Mouse (Mus musculus) adipocyte (in vitro differentiated cells): ENCODE measurements around the gene Gm28038.

Source experiments
- DNase-seq: peaks from one replicate; pipeline ENCODE4 v3.0.0-alpha.2; 2016; ENCODE audit warnings: low spot score

The Gm28038 gene

DNA sequence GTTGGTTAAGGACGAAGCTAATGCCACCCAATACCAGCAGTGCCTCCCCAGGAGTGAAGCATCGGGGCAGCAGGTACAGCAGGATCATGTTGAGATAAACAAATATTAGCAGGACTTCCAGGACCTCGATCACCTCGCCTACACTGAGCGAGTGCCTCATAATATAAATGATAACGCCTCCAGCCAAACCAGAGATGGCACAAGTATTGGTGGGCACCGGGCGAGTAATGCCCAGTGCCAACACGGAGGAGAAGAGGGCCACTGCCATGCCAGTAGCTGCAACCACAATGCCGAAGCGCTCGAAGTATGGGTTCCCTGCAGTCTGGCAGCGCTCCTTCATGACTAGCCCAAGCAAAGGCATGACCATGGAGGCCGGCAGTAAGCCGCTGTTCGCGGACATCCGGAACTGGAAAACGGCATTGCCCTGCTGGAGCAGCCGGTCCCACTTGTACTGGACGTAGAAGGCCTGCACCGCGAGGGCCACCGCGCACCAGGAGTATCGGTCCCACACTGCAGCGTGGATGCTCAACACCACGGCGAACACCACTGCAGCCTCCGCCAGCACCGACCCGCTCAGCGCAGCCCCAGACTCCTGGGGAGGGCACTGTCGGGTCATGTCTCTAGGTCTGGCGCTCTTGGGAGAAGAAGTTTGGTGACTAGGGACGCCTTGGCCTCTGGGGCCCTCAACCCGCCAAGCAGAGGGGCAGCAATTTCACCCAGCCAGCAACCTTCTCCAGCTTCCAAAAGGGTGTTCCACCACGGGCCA lies 4.8 kb downstream of the Gm28038 start:
- DNase-seq: peak; percentile 7

DNA sequence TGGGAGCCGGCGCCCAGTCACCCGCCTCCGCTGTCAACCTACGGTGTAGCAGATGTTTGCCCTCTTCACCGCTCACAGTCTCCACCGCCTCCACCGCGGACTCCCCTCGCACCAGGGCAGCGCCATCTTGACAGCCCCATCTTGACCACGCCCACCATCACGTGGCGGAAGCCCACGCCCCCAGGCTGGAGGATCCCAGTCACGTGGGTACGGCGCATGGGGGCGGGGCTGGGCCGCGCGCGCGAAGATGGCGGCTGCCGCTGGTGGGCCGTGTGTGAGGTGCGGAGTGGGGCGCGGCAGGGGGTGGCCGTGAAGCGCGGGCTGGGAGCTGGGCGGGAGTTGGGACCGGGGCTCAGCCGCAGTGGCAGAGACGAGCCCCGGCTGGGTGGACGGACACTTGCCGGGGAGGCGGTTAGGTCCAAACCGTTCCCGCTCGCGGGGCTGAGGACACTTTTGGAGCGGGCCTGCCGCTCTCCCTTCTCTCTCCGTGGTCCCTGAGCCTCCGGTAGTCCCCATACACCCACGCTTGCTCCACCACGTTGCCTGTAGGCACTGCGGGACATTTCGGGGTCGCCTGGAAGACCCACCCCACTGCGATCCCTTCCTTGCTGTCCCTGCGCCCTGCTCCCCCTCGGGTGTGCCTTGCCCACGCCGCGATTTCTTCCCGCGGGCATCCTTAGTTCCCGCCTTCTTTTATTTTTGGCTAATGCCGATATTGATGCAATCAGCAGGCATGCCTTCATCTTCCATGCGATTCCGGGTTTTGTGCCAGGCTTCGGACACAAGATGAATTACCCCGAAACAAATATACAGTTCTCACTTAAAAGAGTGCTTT lies 5.6 kb downstream of the Gm28038 start, which contains the start of the genes Dolk and Nup188:
TSS of gene Dolk (minus strand) at position 143 of the 835 bp plus-strand sequence.
TSS of gene Nup188 (plus strand) at position 206 of the 835 bp plus-strand sequence.
- peak; percentile 91 for DNase-seq

DNA sequence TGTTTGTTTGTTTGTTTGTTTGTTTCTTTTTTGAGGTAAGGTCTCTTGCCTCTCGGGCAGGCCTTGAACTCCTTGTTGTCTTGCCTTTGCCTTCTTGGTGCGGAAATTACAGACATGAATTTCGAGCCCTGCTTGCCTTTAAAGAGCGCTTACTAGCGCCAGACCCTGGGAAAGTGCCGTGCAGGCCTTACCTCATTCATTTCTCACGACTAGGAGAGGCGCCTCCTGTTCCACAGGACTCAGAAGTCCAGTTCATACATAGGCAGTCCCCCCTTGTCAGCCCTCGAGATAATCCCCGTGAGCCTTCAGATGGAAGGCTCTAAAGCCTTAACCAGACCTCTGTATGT lies 6.2 kb downstream of the Gm28038 start:
- peak; percentile 64 for DNase-seq

DNA sequence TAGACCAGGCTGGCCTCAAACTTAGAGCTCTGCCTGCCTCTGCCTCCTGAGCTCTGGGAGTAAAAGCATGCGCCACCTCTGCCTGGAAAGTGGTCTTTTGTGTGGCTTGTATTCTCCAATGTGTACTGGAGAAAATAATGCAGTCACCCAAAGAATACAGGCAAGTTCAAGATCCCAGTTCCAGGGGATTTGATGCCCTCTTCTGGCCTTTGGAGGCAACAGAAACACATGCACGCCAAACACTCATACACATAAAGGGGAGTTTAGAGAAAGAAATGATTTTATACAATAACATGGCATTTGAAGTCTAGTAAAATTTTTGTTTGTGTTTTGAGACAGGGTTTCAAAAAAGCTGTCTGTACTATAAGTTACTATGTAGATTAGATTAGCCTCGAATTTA lies 18.7 kb downstream of the Gm28038 start:
- DNase-seq: peak; percentile 31

DNA sequence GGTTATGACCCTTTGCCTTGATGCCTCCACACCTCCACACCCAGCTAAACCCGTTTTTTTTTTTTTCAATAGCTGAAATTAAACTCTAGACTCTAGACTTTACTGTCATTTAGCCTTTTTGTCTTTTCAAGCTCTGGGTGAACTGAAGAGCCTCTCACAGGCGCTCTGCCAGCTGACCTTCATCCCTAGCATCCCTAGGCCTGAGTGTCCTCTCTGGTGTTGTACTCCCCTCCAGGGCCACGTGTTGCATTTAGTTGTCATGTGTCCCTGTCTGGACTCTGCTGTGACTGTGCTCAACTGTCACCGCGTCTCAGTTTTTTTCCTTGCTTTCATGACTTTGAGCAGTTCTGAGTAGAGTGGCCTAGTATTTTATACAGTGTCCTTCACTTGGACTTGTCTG lies 19.1 kb downstream of the Gm28038 start:
- DNase-seq: no peak

DNA sequence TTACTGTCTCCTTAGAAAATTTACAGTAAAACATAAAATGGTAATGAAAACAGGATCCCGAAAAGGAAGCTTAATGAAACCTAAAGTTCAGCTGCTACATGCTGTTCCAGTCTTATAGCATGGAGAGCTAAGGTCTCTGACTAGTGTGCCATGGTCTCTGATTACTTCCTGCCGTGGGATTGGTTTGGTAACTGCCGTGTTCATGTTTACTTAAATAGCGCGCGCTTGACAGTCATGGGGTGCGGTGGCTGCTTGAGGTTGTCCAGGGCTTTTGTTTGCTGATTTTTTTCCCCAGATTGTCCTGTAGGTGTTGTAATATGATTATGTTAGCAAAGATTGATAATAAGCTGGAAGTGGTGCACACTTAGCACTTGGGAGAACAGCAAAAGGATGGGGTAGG lies 25.2 kb downstream of the Gm28038 start:
- no peak for DNase-seq

DNA sequence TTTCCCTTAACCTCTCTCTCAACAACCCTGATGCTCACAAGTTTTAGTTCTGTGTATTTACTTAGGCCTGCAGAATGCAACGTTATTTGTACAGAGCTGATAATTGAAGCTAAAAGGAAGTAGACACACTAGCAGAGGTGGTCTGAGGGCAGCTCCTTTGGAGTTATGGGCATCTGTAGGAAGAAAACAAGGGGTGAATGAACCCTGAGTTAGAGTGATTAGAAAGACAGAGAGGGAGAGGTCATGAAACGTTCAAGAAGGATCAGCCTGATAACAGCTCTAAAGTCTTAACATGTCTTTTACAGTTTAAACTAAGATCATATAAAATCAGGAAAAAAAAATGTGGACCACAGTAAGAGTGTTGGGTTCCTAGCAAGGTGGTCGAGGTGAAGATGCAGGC lies 28.5 kb downstream of the Gm28038 start:
- DNase-seq: no peak

DNA sequence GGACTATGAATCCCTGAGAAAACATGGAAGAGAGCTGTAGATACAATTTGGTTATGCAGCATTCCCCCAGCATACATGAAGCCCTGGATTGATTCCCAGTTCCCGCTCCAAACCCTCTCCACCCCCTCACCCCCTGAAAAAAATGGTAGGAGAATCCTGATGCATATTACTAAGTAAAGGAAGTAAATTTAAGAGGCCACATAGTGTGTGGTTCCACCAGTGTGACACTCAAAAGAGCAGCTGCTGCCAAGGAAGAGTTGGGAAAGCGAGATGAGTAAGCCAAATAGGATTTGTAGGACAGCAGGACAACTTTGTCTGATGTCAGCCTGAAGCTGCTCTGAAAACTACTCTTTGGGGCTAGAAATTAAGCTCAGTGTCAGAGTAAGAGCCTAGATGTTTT lies 30.6 kb downstream of the Gm28038 start:
- peak; percentile 77 for DNase-seq

DNA sequence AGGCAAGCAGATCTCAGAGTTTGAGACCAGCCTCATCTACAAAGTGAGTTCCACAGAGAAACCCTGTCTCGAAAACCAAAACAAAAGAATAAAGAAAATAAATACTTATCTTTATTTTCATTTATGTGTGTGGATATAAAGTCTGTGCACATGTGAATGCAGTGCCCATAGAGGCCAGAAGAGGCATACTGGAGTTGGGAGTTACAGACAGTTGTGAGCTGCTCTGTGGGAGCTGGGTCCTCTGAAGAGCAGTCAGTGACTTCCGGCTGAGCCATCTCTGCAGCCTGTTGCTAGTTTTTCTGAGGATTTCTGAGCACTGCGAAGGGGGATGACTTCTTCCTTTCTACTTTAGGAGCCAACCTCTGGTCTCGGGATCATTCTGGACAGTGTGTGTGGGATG lies 35.3 kb downstream of the Gm28038 start:
- DNase-seq: no peak

DNA sequence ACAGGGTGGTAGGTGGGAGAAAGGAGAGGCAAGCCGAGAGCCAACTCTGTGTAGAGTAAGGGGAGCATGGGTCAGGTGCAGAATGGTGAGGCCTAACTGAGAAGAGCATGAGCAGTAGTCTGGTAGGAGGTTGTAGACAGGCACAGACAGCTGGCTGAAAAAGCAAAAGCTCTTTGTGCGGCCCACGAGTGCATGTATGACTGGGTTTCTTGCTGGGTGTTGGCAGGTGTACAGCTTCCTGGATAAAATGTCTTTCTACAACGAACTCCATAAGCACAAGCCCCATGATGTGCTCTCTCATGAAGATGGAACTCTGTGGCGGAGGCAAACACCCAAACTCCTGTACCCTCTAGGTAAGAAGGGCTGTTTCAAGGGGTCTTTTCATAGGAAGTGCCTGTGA lies 36.1 kb downstream of the Gm28038 start:
- DNase-seq: no peak

DNA sequence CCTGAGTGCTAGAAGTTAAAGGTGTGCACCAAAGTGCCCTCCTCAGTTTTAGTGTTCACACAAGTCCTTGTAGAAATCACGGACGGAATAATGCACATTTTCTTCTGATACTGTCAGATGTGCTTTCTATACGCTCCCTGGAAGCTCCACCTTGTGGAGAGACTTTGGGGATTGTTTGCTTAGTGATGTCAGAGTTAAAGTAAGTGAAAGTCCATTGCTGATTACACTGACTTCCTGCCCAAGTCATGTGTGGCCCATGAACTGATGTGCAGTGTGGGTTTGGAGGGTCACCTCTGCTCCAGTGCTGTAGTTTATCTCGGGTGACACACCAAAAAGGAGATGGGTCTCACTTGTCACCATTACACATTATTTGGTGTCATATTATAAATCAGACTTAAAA lies 38.4 kb downstream of the Gm28038 start:
- DNase-seq: no peak

DNA sequence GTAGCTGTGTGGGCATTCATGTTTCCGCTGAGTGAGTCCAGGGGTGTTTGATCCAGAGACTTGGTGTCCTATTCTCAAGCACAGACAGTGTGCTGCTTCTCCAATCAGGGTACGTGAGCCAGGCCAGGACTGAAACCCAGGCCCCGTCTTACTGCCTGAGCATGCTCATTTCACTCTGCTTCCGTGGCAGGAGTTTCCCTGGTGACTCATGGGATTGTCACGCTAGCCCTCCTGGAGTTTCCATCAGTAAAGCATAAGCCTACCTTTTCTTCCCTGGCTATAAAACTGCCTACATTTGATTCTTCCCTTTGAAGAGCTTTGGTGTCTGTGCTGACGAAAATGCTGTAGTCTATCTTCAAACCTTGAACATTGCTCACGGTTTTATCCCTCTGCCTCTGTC lies 42.3 kb downstream of the Gm28038 start:
- no peak for DNase-seq

DNA sequence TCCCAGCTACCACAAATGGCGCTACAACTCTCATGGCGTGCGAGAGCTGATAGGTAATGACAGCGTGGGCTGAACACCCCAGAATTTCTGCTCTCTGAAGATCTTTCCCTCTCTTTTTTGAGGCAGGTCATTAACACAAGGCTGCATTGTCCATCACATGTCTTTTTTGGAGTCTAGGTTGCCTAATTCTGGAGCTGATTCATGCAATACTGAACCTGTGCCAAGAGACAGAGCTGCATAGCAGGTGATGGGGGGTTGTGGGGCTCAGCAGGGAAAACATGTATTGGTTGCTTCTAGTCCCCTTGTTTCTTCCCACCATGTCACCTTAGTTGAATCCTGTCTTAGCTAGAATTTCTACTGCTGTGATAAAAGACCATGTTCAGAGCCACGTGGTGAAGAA lies 44.5 kb downstream of the Gm28038 start:
- DNase-seq: peak; percentile 16

DNA sequence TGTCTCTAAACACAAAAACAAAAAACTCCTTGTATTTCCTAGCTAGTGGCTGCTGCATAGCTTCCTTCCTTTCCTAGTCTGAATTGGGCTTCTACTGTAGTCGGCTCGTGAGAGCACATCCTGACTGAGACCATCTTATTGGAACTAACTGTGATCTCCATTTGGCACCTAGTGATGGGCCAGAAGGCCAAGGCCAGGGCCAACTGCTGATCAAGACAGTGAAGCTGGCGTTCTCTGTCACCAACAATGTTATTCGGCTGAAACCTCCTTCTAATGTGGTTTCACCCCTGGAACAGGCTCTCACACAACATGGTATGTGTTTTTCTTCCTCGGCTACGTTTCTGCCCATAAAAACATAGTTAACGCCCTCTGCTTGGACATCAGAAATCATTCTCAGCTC lies 46.4 kb downstream of the Gm28038 start:
- DNase-seq: no peak

DNA sequence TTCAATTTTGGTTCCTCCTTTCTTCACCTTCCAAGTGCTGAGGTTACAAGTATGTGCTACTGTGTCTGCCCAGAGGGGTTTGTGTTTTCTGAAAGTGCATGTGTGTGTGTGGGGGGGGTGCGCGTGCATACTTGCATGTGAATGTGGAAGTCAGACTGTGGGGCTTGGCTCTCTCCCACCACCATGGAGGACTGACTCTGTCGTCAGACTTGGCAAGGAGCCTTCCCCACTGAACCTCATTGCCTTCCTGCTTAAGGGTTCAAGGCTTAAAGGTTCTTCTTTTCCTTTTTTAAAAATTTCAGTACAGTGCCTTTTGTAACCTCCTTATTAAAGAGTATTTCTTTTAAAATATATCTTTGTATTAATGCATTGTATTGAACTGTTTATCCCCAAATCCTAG lies 47.9 kb downstream of the Gm28038 start:
- DNase-seq: no peak

DNA sequence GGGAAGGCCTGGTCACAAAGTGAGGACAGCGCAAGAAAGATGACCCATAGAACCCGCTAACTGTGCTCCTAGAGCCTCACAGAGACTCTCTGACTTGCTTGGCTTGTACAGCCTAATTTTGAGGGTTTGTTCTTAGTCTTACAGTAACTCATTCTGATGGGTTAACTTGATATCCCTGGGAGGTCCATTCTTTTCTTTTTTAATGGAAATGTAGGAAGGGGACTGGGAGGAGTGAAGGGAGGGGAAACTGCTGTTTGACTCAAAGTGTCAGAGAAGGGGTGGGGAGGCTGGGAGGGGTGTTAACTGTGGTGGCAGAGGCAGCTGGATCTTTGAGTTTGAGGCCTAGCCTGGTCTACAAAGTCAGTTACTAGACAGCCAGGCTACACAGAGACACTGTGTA lies 54.5 kb downstream of the Gm28038 start:
- DNase-seq: no peak

DNA sequence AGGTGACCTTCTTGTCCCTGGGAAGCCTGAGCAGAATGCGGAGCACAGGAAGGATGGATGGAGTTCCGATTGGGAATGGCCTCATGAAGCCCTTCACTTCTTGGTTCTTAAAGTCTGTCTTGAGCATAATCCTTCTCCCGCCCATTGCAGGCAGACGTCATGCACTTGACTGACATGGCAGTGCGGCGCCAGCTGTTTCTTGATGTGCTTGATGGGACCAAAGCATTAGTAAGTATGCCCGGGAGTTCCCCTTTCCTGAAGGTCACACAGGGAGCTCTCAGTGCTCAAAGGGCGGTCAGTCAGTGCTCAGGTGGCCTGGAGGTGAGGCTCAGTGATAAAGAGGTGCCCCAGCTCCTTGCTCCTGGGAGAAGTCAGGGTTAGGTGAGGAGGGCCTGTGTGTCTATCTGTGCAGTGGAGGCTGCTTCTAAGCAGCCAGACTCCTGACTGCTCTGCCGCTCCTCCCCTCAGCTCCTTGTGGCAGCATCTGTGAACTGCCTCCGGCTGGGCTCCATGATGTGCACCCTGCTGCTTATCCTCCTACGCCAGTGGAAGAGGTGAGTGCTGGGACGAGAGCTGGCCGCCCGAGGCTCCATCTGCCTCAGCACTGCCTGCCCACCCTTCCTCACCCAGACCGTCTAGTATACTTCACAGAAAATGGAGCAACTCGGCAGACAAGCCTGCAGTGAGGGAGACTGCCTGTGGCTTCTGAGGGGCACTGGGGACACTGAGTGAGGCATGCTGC lies 55.5 kb downstream of the Gm28038 start:
- DNase-seq: no peak

DNA sequence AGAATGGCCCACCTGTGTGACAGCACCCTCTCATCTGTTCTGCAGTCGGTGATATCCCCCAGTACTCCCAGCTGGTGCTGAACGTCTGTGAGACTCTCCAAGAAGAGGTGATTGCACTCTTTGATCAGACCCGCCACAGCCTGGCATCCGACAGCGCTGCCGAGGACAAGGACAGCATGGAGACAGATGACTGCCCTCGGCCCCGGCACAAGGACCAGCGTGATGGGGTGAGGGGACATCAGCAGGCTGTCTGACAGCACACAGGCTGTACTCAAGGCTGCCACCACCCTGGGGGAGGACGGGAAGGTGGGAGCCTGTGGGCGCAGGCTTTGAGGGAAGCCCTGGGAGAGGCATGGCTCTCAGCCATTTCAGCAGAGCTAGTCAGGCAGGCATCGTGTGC lies 56.3 kb downstream of the Gm28038 start:
- DNase-seq: no peak

DNA sequence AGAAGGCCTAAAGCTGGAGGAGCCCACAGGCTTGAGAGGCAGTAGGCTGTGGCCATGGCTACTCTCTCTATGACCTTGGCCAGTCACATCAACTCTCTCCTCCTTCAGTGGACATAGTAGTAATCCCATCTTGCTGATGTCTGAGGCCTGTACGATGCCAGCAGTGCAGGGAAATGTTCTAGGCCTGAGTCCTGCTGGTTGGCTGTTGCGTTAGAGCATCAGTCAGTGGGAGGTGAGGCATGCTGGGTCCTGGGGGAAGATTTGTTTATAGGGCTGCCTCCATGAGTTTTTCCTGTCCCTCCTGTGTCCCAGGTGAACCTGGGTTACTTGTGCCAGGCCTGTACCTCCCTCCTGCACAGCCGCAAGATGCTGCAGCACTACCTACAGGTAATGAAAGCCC lies 61.2 kb downstream of the Gm28038 start:
- DNase-seq: no peak

DNA sequence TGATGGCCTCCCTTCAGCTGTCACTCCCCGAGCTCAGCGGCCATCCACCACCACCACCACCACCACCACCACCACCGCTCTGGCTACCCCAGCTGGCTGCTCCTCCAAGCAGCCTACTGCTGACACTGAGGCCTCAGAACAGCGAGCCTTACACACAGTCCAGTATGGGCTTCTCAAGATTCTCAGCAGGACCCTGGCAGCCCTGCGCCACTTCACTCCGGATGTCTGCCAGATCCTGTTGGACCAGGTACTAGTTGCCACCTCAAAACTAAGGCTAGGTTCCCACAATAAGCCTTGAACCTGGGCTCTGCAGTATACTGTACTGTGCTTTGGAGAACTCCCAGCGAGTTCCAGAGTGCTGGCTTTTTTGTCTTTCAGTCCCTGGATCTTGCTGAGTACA lies 61.7 kb downstream of the Gm28038 start:
- no peak for DNase-seq

DNA sequence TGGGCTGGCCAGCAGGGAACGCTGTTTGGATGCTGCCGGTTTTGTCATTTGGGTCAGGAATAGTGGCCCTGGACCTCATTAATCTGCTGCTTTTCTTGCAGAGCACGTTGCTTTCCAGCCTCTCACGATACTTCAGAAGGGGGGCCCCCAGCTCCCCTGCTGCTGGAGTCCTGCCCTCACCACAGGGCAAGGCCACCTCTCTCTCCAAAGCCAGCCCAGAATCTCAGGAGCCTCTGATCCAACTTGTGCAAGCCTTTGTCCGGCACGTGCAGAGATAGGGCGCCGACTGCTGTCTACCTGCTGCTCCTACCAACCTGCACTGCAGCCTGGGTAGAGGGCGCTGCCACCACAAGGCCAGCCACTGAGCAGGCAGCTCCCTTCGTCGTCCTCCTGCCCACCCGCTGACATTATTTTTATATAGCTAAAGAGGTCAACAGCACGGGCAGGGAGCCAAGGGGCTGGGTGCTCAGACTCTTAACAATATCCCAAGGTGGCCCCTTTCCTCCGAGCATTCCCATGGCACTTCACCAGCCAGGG lies 62.8 kb downstream of the Gm28038 start:
- no peak for DNase-seq

DNA sequence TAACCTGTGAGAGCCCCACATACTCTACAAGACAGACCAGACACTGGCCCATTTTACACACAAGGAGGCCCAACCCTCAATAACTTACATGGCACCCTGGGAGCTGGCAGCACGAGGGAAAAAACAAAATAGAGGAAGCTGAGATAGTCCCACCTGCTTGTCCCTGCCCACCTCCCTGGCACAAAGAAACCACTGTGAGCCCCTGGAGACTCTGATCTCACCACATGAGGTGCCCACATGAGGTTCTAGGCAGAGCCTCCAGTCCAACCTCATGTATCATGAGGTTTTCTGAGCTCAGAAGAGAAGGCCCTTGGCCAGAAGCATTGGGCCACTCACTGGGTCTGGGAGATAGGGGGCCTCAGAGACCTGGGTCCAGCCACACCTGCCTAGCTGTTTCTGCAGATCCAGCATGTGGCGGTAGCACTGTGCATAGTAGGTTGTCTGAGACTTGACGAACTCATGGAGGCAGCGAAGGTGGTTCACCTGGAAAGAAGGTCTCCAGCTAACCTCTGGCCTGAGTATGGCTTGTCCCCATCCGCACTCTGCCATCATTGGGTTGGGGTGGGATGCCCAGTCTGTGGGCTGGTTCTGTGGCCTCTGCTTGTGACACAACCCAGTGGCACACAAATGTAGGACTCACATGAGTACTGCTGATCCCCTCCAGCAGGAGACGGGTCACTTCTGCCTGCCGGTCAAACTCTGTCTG lies 65.3 kb downstream of the Gm28038 start:
- DNase-seq: no peak
